Mouse (Mus musculus) c-Kit-negative CD71-positive TER-119-positive erythroid progenitor cells, embryonic 14.5 days (primary cell): ENCODE data around the gene Lrrc47.

Source experiments
- DNase-seq: peaks from one replicate; pipeline ENCODE4 v3.0.0-alpha.2; 2013; ENCODE audit warnings: low read depth, low spot score

The Lrrc47 gene

GRCm38 (mm10) chr4:154011646-154012089 lies at the start of gene Lrrc47:
Gene Lrrc47 (plus strand): TSS chr4:154011731.
- peak; percentile 63 for DNase-seq

GRCm38 (mm10) chr4:153962631-153963030 lies 48.9 kb upstream of the Lrrc47 start:
- no peak for DNase-seq

GRCm38 (mm10) chr4:153966651-153967050 lies 44.9 kb upstream of the Lrrc47 start:
- DNase-seq = no peak

GRCm38 (mm10) chr4:153967556-153967955 lies 44.0 kb upstream of the Lrrc47 start:
- DNase-seq = no peak

- no peak for DNase-seq
Observed at GRCm38 (mm10) chr4:153968063-153968462, 43.5 kb upstream of the Lrrc47 start.

GRCm38 (mm10) chr4:153974431-153975291 lies 36.9 kb upstream of the Lrrc47 start, which contains the start of the genes Dffb and Cep104:
Gene Dffb (minus strand): TSS chr4:153975126.
Gene Cep104 (plus strand): TSS chr4:153975194.
- peak; percentile 84 for DNase-seq

- no peak for DNase-seq
Observed at GRCm38 (mm10) chr4:153975292-153975662, 36.3 kb upstream of the Lrrc47 start.

- no peak for DNase-seq
Observed at GRCm38 (mm10) chr4:153975768-153976167, 35.8 kb upstream of the Lrrc47 start.

GRCm38 (mm10) chr4:153979243-153979642 lies 32.3 kb upstream of the Lrrc47 start:
- no peak for DNase-seq

GRCm38 (mm10) chr4:153980470-153980869 lies 31.1 kb upstream of the Lrrc47 start:
- no peak for DNase-seq

GRCm38 (mm10) chr4:153992715-153993114 lies 18.8 kb upstream of the Lrrc47 start:
- DNase-seq = no peak

- DNase-seq = no peak
Observed at GRCm38 (mm10) chr4:153993505-153993904, 18.0 kb upstream of the Lrrc47 start.

GRCm38 (mm10) chr4:154005488-154005887 lies 6.0 kb upstream of the Lrrc47 start:
- DNase-seq = no peak

- DNase-seq = no peak
Observed at GRCm38 (mm10) chr4:154006264-154006663, 5.3 kb upstream of the Lrrc47 start.

- no peak for DNase-seq
Observed at GRCm38 (mm10) chr4:154007759-154008158, 3.8 kb upstream of the Lrrc47 start.

- no peak for DNase-seq
Observed at GRCm38 (mm10) chr4:154010907-154011645, 455 bp upstream of the Lrrc47 start.

GRCm38 (mm10) chr4:154012132-154012882 lies 776 bp downstream of the Lrrc47 start:
- no peak for DNase-seq

GRCm38 (mm10) chr4:154015476-154015875 lies 3.9 kb downstream of the Lrrc47 start:
- no peak for DNase-seq

- DNase-seq = peak; percentile 42
Observed at GRCm38 (mm10) chr4:154019571-154019970, 8.0 kb downstream of the Lrrc47 start.

GRCm38 (mm10) chr4:154021432-154021831 lies 9.9 kb downstream of the Lrrc47 start:
- no peak for DNase-seq

- DNase-seq = no peak
Observed at GRCm38 (mm10) chr4:154022407-154022806, 10.9 kb downstream of the Lrrc47 start.

GRCm38 (mm10) chr4:154022844-154023243 lies 11.3 kb downstream of the Lrrc47 start:
- DNase-seq = no peak
